Mouse (Mus musculus): ENCODE measurements around the gene Map2k4. TPM values are rescaled to one million over a fixed set of nuclear protein-coding genes. Genes with fewer than 3 reads are reported as not detected.

Gene Map2k4
- total and polyA plus RNA-seq, 2 experiments from 2014 or later, result 123 to 175 TPM

- ATAC-seq (ENCODE audit: low FRiP score) (no peak), DNase-seq (ENCODE audit: low spot score) (no peak)
- no peaks in the 10 kb centered on the region; the same call in 1 of the 2 replicates for H3K36me3 ChIP-seq (ENCODE audit: insufficient read depth, low read length)
- no peak overlapping the region for H3K4me2 ChIP-seq (ENCODE audit: low read depth, low read length, poor library complexity, severe bottlenecking)
- no peaks in the 10 kb centered on the region for H3K4me1 ChIP-seq (ENCODE audit: insufficient read depth, low read length)
- no peak overlapping the region for H3K4me3 ChIP-seq (ENCODE audit: low read depth, low read length)
- 91% methylated on average over 1 of the region's 1 CpGs for WGBS
- H3K27ac ChIP-seq (ENCODE audit: low read depth, low read length), result no peak overlapping the region
- no peaks in the 10 kb centered on the region for H3K27me3 ChIP-seq (ENCODE audit: insufficient read depth, low read length)
- no peaks in the 10 kb centered on the region for H3K9me3 ChIP-seq (ENCODE audit: low read length)
- no peak overlapping the region for H3K9ac ChIP-seq (replicated peaks; ENCODE audit: low read length, poor library complexity, severe bottlenecking)
- TF ChIP-seq CTCF (IDR thresholded peaks at IDR 0.05), result no peak
These were observed 9.0 kb downstream of the Map2k4 start for GRCm38 (mm10) chr11:65779066-65779465.

- H3K27ac ChIP-seq (ENCODE audit: low read depth, low read length), result no peak overlapping the region
- H3K27me3 ChIP-seq (ENCODE audit: insufficient read depth, low read length), result no peaks in the 10 kb centered on the region
- no peaks in the 10 kb centered on the region for H3K9me3 ChIP-seq (ENCODE audit: low read length)
- DNase-seq (ENCODE audit: low spot score) (no peak), ATAC-seq (ENCODE audit: low FRiP score) (no peak)
- no peak for TF ChIP-seq CTCF (IDR thresholded peaks at IDR 0.05)
- H3K4me2 ChIP-seq (ENCODE audit: low read depth, low read length, poor library complexity, severe bottlenecking), result no peak overlapping the region
- H3K4me1 ChIP-seq (ENCODE audit: insufficient read depth, low read length), result no peaks in the 10 kb centered on the region
- H3K36me3 ChIP-seq (ENCODE audit: insufficient read depth, low read length), result no peaks in the 10 kb centered on the region; the same call in 1 of the 2 replicates
- H3K9ac ChIP-seq (replicated peaks; ENCODE audit: low read length, poor library complexity, severe bottlenecking), result no peak overlapping the region
- WGBS, result 88% methylated on average over 5 of the region's 5 CpGs
- no peak overlapping the region for H3K4me3 ChIP-seq (ENCODE audit: low read depth, low read length)
These were observed 10.3 kb downstream of the Map2k4 start for GRCm38 (mm10) chr11:65777810-65778209.

GRCm38 (mm10) chr11:65776906-65777611 is 11.0 kb downstream of the Map2k4 start:
- ATAC-seq (ENCODE audit: low FRiP score) (no peak), DNase-seq (ENCODE audit: low spot score) (no peak)
- no peak for TF ChIP-seq CTCF (IDR thresholded peaks at IDR 0.05)
- Histone ChIP-seq H3K36me3 (ENCODE audit: insufficient read depth, low read length) (no peaks in the 10 kb centered on the region; the same call in 1 of the 2 replicates), H3K4me3 (ENCODE audit: low read depth, low read length) (no peak overlapping the region), H3K9ac (replicated peaks; ENCODE audit: low read length, poor library complexity, severe bottlenecking) (no peak overlapping the region), H3K9me3 (ENCODE audit: low read length) (no peaks in the 10 kb centered on the region), H3K27me3 (ENCODE audit: insufficient read depth, low read length) (no peaks in the 10 kb centered on the region), H3K27ac (ENCODE audit: low read depth, low read length) (no peak overlapping the region), H3K4me2 (ENCODE audit: low read depth, low read length, poor library complexity, severe bottlenecking) (no peak overlapping the region), H3K4me1 (ENCODE audit: insufficient read depth, low read length) (no peaks in the 10 kb centered on the region)
- 55% methylated on average over 2 of the region's 2 CpGs for WGBS

DNA sequence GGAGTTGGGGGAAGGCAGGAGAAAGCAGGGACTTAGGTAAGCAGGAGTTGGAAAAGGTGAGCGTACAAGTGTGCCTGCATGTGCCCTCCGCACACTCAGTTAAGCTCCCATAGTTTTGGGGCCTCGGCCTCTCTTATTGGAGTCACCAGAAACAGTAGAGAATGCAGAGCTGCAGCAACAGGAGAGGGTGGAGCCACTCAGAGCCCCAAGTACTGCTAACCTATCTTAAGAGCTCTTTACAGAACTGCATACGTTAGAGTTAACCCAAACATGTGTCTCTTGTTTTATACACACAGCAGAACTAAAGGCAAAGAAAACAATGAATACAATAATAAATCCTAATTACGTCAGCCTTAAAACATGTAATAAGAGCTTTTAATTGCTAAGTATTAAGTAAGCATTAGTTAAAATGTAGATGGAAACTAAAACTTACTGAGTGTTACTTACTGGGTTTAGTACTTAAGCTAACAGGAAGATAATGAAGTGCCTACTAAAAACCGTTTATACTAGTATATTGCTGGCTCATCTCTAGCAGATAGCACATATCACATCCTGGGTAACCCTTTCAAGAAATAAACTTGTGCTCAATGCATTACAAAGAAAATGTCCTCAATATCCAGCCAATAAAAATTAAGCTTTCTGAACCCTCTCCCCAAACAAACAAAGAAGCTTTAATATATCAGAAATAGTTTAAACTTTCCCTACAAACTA is 14.0 kb downstream of the Map2k4 start:
- Histone ChIP-seq H3K36me3 (ENCODE audit: insufficient read depth, low read length) (no peaks in the 10 kb centered on the region), H3K9ac (replicated peaks; ENCODE audit: low read length, poor library complexity, severe bottlenecking) (no peak overlapping the region), H3K9me3 (ENCODE audit: low read length) (no peaks in the 10 kb centered on the region), H3K4me1 (ENCODE audit: insufficient read depth, low read length) (no peaks in the 10 kb centered on the region), H3K27me3 (ENCODE audit: insufficient read depth, low read length) (no peaks in the 10 kb centered on the region), H3K4me3 (ENCODE audit: low read depth, low read length) (no peak overlapping the region), H3K27ac (ENCODE audit: low read depth, low read length) (no peak overlapping the region), H3K4me2 (ENCODE audit: low read depth, low read length, poor library complexity, severe bottlenecking) (no peak overlapping the region)
- DNase-seq (ENCODE audit: low spot score), result no peak
- WGBS, result 87% methylated on average over 6 of the region's 6 CpGs
- ATAC-seq (ENCODE audit: low FRiP score), result no peak
- no peak for TF ChIP-seq CTCF (IDR thresholded peaks at IDR 0.05)

- H3K27ac ChIP-seq (ENCODE audit: low read depth, low read length), result no peak overlapping the region
- DNase-seq (ENCODE audit: low spot score), result no peak
- no peak for TF ChIP-seq CTCF (IDR thresholded peaks at IDR 0.05)
- H3K4me1 ChIP-seq (ENCODE audit: insufficient read depth, low read length), result no peaks in the 10 kb centered on the region
- H3K9ac ChIP-seq (replicated peaks; ENCODE audit: low read length, poor library complexity, severe bottlenecking), result no peak overlapping the region
- no peaks in the 10 kb centered on the region for H3K36me3 ChIP-seq (ENCODE audit: insufficient read depth, low read length)
- no peak overlapping the region for H3K4me2 ChIP-seq (ENCODE audit: low read depth, low read length, poor library complexity, severe bottlenecking)
- no peak overlapping the region for H3K4me3 ChIP-seq (ENCODE audit: low read depth, low read length)
- H3K27me3 ChIP-seq (ENCODE audit: insufficient read depth, low read length), result no peaks in the 10 kb centered on the region
- WGBS, result 91% methylated on average over 2 of the region's 2 CpGs
- H3K9me3 ChIP-seq (ENCODE audit: low read length), result no peaks in the 10 kb centered on the region
- no peak for ATAC-seq (ENCODE audit: low FRiP score)
These were observed 14.6 kb downstream of the Map2k4 start for GRCm38 (mm10) chr11:65773535-65773934.

GRCm38 (mm10) chr11:65771546-65771945 is 16.6 kb downstream of the Map2k4 start:
- WGBS, result 87% methylated on average over 1 of the region's 1 CpGs

More at GRCm38 (mm10) chr11:65771546-65771945, 16.6 kb downstream of the Map2k4 start:
- no peak for DNase-seq (ENCODE audit: low spot score)
- no peak for TF ChIP-seq CTCF (IDR thresholded peaks at IDR 0.05)
- Histone ChIP-seq H3K4me1 (ENCODE audit: insufficient read depth, low read length) (no peaks in the 10 kb centered on the region), H3K9me3 (ENCODE audit: low read length) (no peaks in the 10 kb centered on the region), H3K36me3 (ENCODE audit: insufficient read depth, low read length) (no peaks in the 10 kb centered on the region), H3K27ac (ENCODE audit: low read depth, low read length) (no peak overlapping the region), H3K4me3 (ENCODE audit: low read depth, low read length) (no peak overlapping the region), H3K4me2 (ENCODE audit: low read depth, low read length, poor library complexity, severe bottlenecking) (no peak overlapping the region), H3K9ac (replicated peaks; ENCODE audit: low read length, poor library complexity, severe bottlenecking) (no peak overlapping the region), H3K27me3 (ENCODE audit: insufficient read depth, low read length) (no peaks in the 10 kb centered on the region)
- no peak for ATAC-seq (ENCODE audit: low FRiP score)

Measured in midbrain, postnatal 0 days (tissue).